Mouse (Mus musculus) liver, embryonic 14.5 days (tissue): ENCODE results near the gene Lrrc46. TPM values are rescaled to one million over a fixed set of nuclear protein-coding genes. Genes with fewer than 3 reads are reported as not detected.
A peak's percentile ranks its signal among the peaks of the same experiment; 100 is the strongest.

ENCODE experiments used
- ATAC-seq: fragments of 200-750 bp; cut with Nextera tagmentation; 2 replicates; pipeline ENCODE4 v1.8.0; 2017; ENCODE audit warnings: moderate number of reproducible peaks, mild to moderate bottlenecking, moderate library complexity; ENCODE audit not compliant: insufficient read depth
- DNase-seq, 3 experiments: peaks; one replicate each; pipeline ENCODE4 v3.0.0-alpha.2; 2012 to 2013; ENCODE audit warnings: low read depth in 3 of 3, low spot score in 3 of 3
- H3K27ac ChIP-seq: fragments of 300-500 bp; sonication (generic); 2 replicates; pipeline ENCODE4 v1.5.1; 2014; ENCODE audit warnings: moderate library complexity, mild to moderate bottlenecking, control low read depth, inconsistent platforms
- H3K27me3 ChIP-seq: fragments of 300-500 bp; sonication (generic); 2 replicates; pipeline ENCODE4 v1.6.1; 2014; ENCODE audit warnings: mild to moderate bottlenecking, low read length, moderate library complexity; ENCODE audit not compliant: control insufficient read depth, insufficient read depth
- H3K36me3 ChIP-seq: fragments of 300-500 bp; sonication (generic); replicated peaks from 2 replicates; pipeline ENCODE4 v1.6.1; 2014; ENCODE audit warnings: low read depth; ENCODE audit not compliant: control insufficient read depth, insufficient read depth
- H3K4me1 ChIP-seq, 2 experiments: fragments of 200-500 bp in 1 of 2; fragments of 300-500 bp in 1 of 2; sonication (generic) in 1 of 2; replicated peaks; 2 replicates each; pipeline ENCODE4 v1.6.1; 2012 to 2014; ENCODE audit warnings: antibody characterized with exemption in 1 of 2, inconsistent platforms in 1 of 2, low read length in 1 of 2; ENCODE audit not compliant: control insufficient read depth in 2 of 2, insufficient read depth in 2 of 2
- H3K4me2 ChIP-seq: fragments of 300-500 bp; sonication (generic); 2 replicates; pipeline ENCODE4 v1.6.1; 2014; ENCODE audit warnings: low read depth, mild to moderate bottlenecking, control low read depth, moderate library complexity
- H3K4me3 ChIP-seq, 2 experiments: fragments of 200-500 bp in 1 of 2; fragments of 300-500 bp in 1 of 2; sonication (generic) in 1 of 2; 2 replicates each; pipeline ENCODE4 v1.5.1; 2012 to 2014; ENCODE audit warnings: low read depth in 2 of 2, low read length in 2 of 2, mild to moderate bottlenecking in 2 of 2, control low read depth in 1 of 2, inconsistent platforms in 1 of 2, moderate library complexity in 1 of 2; ENCODE audit not compliant: insufficient read depth in 1 of 2
- H3K9ac ChIP-seq: fragments of 300-500 bp; sonication (generic); replicated peaks from 2 replicates; pipeline ENCODE4 v1.6.1; 2014; ENCODE audit warnings: mild to moderate bottlenecking, control low read depth, moderate library complexity
- H3K9me3 ChIP-seq: fragments of 300-500 bp; sonication (generic); 2 replicates; pipeline ENCODE4 v1.6.1; 2016; ENCODE audit warnings: low read length, mixed read lengths; ENCODE audit not compliant: control insufficient read depth
- CTCF ChIP-seq: IDR thresholded peaks from 2 replicates; pipeline ENCODE4 v1.5.1; 2016; ENCODE audit warnings: antibody characterized with exemption, low read depth, control low read depth
- EP300 ChIP-seq: IDR thresholded peaks from 2 replicates; pipeline ENCODE4 v1.6.1; 2016; ENCODE audit warnings: antibody characterized with exemption, low read depth
- WGBS: fragments of 180-500 bp; shearing (Covaris S2); extraction: QIAGEN DNeasy Blood & Tissue Kit; methylation state at CpG from one replicate; pipeline ENCODE4 v1.1.7; 2014; ENCODE audit not compliant: insufficient replicate concordance; 5-methylcytosine and 5-hydroxymethylcytosine counted together
- microRNA-seq: library from miRNA; unstranded; fragments of <30 nt; microRNA quantifications from one replicate; pipeline ENCODE4, GENCODE M21; 2016
- polyA plus RNA-seq, 2 experiments: library from polyadenylated mRNA; depleted of rRNA in 1 of 2; stranded (reverse) in 1 of 2; unstranded in 1 of 2; fragments of >200 nt; fragmentation: Nextera tagmentation in 1 of 2; extraction: Ambion mirVana in 1 of 2; gene quantifications; 2 replicates each; pipeline versions ENCODE4 v1.2.1 to v1.2.3; 2012 to 2014

The Lrrc46 gene
- polyA plus RNA-seq, 2 experiments: 0.20 to 0.28 TPM

- H3K9ac ChIP-seq: no peak overlapping the region
- ATAC-seq (peak; percentile 33; the same call in 1 of the 2 replicates), DNase-seq (no peak)
- TF ChIP-seq CTCF (no peak), EP300 (no peak)
- peaks cover 24% of the 10 kb centered on the region for H3K27me3 ChIP-seq
- no peak overlapping the region for H3K4me2 ChIP-seq
- H3K4me1 ChIP-seq: peaks cover 0 to 12% of the 10 kb centered on the region in 2 experiments; a peak in 2 of 4 replicates
- no peaks in the 10 kb centered on the region for H3K9me3 ChIP-seq
- H3K36me3 ChIP-seq: no peaks in the 10 kb centered on the region
- WGBS: 20% methylated on average over 8 of the region's 8 CpGs
- H3K4me3 ChIP-seq: no peak overlapping the region
- H3K27ac ChIP-seq: no peak overlapping the region
Measured at GRCm38 (mm10) chr11:96992722-96993311, 48.4 kb downstream of the Lrrc46 start.

- H3K4me2 ChIP-seq: no peak overlapping the region
- no peaks in the 10 kb centered on the region for H3K9me3 ChIP-seq
- H3K27me3 ChIP-seq: peaks cover 24% of the 10 kb centered on the region
- DNase-seq (no peak), ATAC-seq (no peak)
- no peak overlapping the region for H3K4me3 ChIP-seq
- no peaks in the 10 kb centered on the region for H3K36me3 ChIP-seq
- no peak for TF ChIP-seq CTCF
- TF ChIP-seq EP300: no peak
- peaks cover 0 to 10% of the 10 kb centered on the region in 2 experiments; a peak in 2 of 4 replicates for H3K4me1 ChIP-seq
- no peak overlapping the region for H3K9ac ChIP-seq
- WGBS: 49% methylated on average over 5 of the region's 5 CpGs
- H3K27ac ChIP-seq: no peak overlapping the region
Measured at GRCm38 (mm10) chr11:96991501-96991900, 49.7 kb downstream of the Lrrc46 start.

- WGBS: 6% methylated on average over 31 of the region's 31 CpGs
- Histone ChIP-seq H3K27me3 (peaks cover 16% of the 10 kb centered on the region), H3K4me1 (peaks cover 0 to 8% of the 10 kb centered on the region in 2 experiments; a peak in 2 of 4 replicates), H3K4me3 (no peak overlapping the region), H3K36me3 (no peaks in the 10 kb centered on the region), H3K27ac (no peak overlapping the region), H3K4me2 (peak overlapping the region; percentile 31; the same call in 1 of the 2 replicates), H3K9me3 (no peaks in the 10 kb centered on the region), H3K9ac (no peak overlapping the region)
- no peak for TF ChIP-seq EP300
- no peak for TF ChIP-seq CTCF
- ATAC-seq: peak; percentile 21; the same call in 1 of the 2 replicates
- no peak for DNase-seq
Measured at GRCm38 (mm10) chr11:96987873-96988655, 53.1 kb downstream of the Lrrc46 start.

GRCm38 (mm10) chr11:96986463-96986862, 54.7 kb downstream of the Lrrc46 start:
- Histone ChIP-seq H3K4me1 (peaks cover 0 to 2% of the 10 kb centered on the region in 2 experiments; a peak in 1 of 4 replicates), H3K27ac (no peak overlapping the region), H3K4me3 (no peak overlapping the region), H3K36me3 (no peaks in the 10 kb centered on the region), H3K9me3 (no peaks in the 10 kb centered on the region), H3K27me3 (peaks cover 16% of the 10 kb centered on the region), H3K9ac (no peak overlapping the region), H3K4me2 (no peak overlapping the region)
- DNase-seq (no peak), ATAC-seq (no peak)
- 28% methylated on average over 3 of the region's 3 CpGs for WGBS
- TF ChIP-seq CTCF: no peak
- TF ChIP-seq EP300: no peak

- Histone ChIP-seq H3K36me3 (no peaks in the 10 kb centered on the region), H3K9me3 (no peaks in the 10 kb centered on the region), H3K4me1 (peaks cover 0 to 5% of the 10 kb centered on the region in 2 experiments; a peak in 2 of 4 replicates), H3K27ac (no peak overlapping the region), H3K9ac (no peak overlapping the region), H3K4me3 (no peak overlapping the region), H3K27me3 (peaks cover 16% of the 10 kb centered on the region), H3K4me2 (no peak overlapping the region)
- ATAC-seq: no peak
- no peak for TF ChIP-seq EP300
- TF ChIP-seq CTCF: no peak
- no peak for DNase-seq
- 47% methylated on average over 4 of the region's 4 CpGs for WGBS
Measured at GRCm38 (mm10) chr11:96984903-96985302, 56.3 kb downstream of the Lrrc46 start.

Small RNA genes within 50 kb of the gene (microRNA-seq; reads per million reads assigned to microRNA genes)
- gene Mir8103: 1.3 reads per million

Other genes starting within 250 kb of the Lrrc46 start
- 14.4 and 15.2 TPM in 2 replicates for gene Nfe2l1, start 211.4 kb downstream of the Lrrc46 start, polyA plus RNA-seq (2012; rRNA removed)
- gene Nfe2l1, start 211.4 kb downstream of the Lrrc46 start, polyA plus RNA-seq (2014; fragmentation: Nextera tagmentation; extraction: Ambion mirVana): 9.6 and 10.1 TPM in 2 replicates
- 7.9 and 8.7 TPM in 2 replicates for gene Copz2, start 191.5 kb downstream of the Lrrc46 start, polyA plus RNA-seq (2012; rRNA removed)
- gene Copz2, start 191.5 kb downstream of the Lrrc46 start, polyA plus RNA-seq (2014; fragmentation: Nextera tagmentation; extraction: Ambion mirVana): 18.6 and 18.8 TPM in 2 replicates
- gene Cdk5rap3, start 124.9 kb downstream of the Lrrc46 start, polyA plus RNA-seq (2012; rRNA removed): 14.2 and 20.1 TPM in 2 replicates
- 34.1 and 36.4 TPM in 2 replicates for gene Cdk5rap3, start 124.9 kb downstream of the Lrrc46 start, polyA plus RNA-seq (2014; fragmentation: Nextera tagmentation; extraction: Ambion mirVana)
- gene Prr15l, start 113.3 kb downstream of the Lrrc46 start, polyA plus RNA-seq (2012; rRNA removed): 2.8 and 3.3 TPM in 2 replicates
- 4.9 and 8.5 TPM in 2 replicates for gene Prr15l, start 113.3 kb downstream of the Lrrc46 start, polyA plus RNA-seq (2014; fragmentation: Nextera tagmentation; extraction: Ambion mirVana)
- gene Pnpo, start 97.4 kb downstream of the Lrrc46 start, polyA plus RNA-seq (2012; rRNA removed): 315 and 355 TPM in 2 replicates
- gene Pnpo, start 97.4 kb downstream of the Lrrc46 start, polyA plus RNA-seq (2014; fragmentation: Nextera tagmentation; extraction: Ambion mirVana): 564 and 592 TPM in 2 replicates
- gene Sp2, start 58.4 kb downstream of the Lrrc46 start, polyA plus RNA-seq (2012; rRNA removed): 7.7 and 8.0 TPM in 2 replicates
- 13.7 and 17.1 TPM in 2 replicates for gene Sp2, start 58.4 kb downstream of the Lrrc46 start, polyA plus RNA-seq (2014; fragmentation: Nextera tagmentation; extraction: Ambion mirVana)
- gene Sp6, start 28.0 kb downstream of the Lrrc46 start, polyA plus RNA-seq (2012; rRNA removed): 0.02 and 0.06 TPM in 2 replicates
- gene Sp6, start 28.0 kb downstream of the Lrrc46 start, polyA plus RNA-seq (2014; fragmentation: Nextera tagmentation; extraction: Ambion mirVana): not detected in 2 replicates
- 5.7 and 5.9 TPM in 2 replicates for gene Scrn2, start 11.5 kb downstream of the Lrrc46 start, polyA plus RNA-seq (2012; rRNA removed)
- gene Scrn2, start 11.5 kb downstream of the Lrrc46 start, polyA plus RNA-seq (2014; fragmentation: Nextera tagmentation; extraction: Ambion mirVana): 5.8 and 6.3 TPM in 2 replicates
- gene Mrpl10, start 153 bp upstream of the Lrrc46 start, polyA plus RNA-seq (2012; rRNA removed): 29.1 and 30.3 TPM in 2 replicates
- gene Mrpl10, start 153 bp upstream of the Lrrc46 start, polyA plus RNA-seq (2014; fragmentation: Nextera tagmentation; extraction: Ambion mirVana): 34.9 and 36.2 TPM in 2 replicates
- gene Osbpl7, start 9.2 kb upstream of the Lrrc46 start, polyA plus RNA-seq (2012; rRNA removed): 2.0 and 2.5 TPM in 2 replicates
- 1.2 and 1.7 TPM in 2 replicates for gene Osbpl7, start 9.2 kb upstream of the Lrrc46 start, polyA plus RNA-seq (2014; fragmentation: Nextera tagmentation; extraction: Ambion mirVana)
- gene Tbx21, start 73.9 kb upstream of the Lrrc46 start, polyA plus RNA-seq (2012; rRNA removed): 0.02 and 0.05 TPM in 2 replicates
- gene Tbx21, start 73.9 kb upstream of the Lrrc46 start, polyA plus RNA-seq (2014; fragmentation: Nextera tagmentation; extraction: Ambion mirVana): not detected in 2 replicates
- 2.4 and 2.6 TPM in 2 replicates for gene Tbkbp1, start 110.1 kb upstream of the Lrrc46 start, polyA plus RNA-seq (2012; rRNA removed)
- gene Tbkbp1, start 110.1 kb upstream of the Lrrc46 start, polyA plus RNA-seq (2014; fragmentation: Nextera tagmentation; extraction: Ambion mirVana): 0.90 and 1.6 TPM in 2 replicates
- 38.0 and 58.0 TPM in 2 replicates for gene Kpnb1, start 146.5 kb upstream of the Lrrc46 start, polyA plus RNA-seq (2012; rRNA removed)
- 23.2 and 26.1 TPM in 2 replicates for gene Kpnb1, start 146.5 kb upstream of the Lrrc46 start, polyA plus RNA-seq (2014; fragmentation: Nextera tagmentation; extraction: Ambion mirVana)
- gene Npepps, start 239.2 kb upstream of the Lrrc46 start, polyA plus RNA-seq (2012; rRNA removed): 4.3 and 8.5 TPM in 2 replicates
- 14.4 and 15.1 TPM in 2 replicates for gene Npepps, start 239.2 kb upstream of the Lrrc46 start, polyA plus RNA-seq (2014; fragmentation: Nextera tagmentation; extraction: Ambion mirVana)